Mouse (Mus musculus) liver, embryonic 14.5 days (tissue): ENCODE results near the gene Ets1. TPM values are rescaled to one million over a fixed set of nuclear protein-coding genes. Genes with fewer than 3 reads are reported as not detected.

ENCODE experiments used
- ATAC-seq: fragments of 200-750 bp; cut with Nextera tagmentation; 2 replicates; pipeline ENCODE4 v1.8.0; 2017; ENCODE audit warnings: moderate number of reproducible peaks, mild to moderate bottlenecking, moderate library complexity; ENCODE audit not compliant: insufficient read depth
- DNase-seq, 3 experiments: peaks; one replicate each; pipeline ENCODE4 v3.0.0-alpha.2; 2012 to 2013; ENCODE audit warnings: low read depth in 3 of 3, low spot score in 3 of 3
- H3K27ac ChIP-seq: fragments of 300-500 bp; sonication (generic); 2 replicates; pipeline ENCODE4 v1.5.1; 2014; ENCODE audit warnings: moderate library complexity, mild to moderate bottlenecking, control low read depth, inconsistent platforms
- H3K27me3 ChIP-seq: fragments of 300-500 bp; sonication (generic); 2 replicates; pipeline ENCODE4 v1.6.1; 2014; ENCODE audit warnings: mild to moderate bottlenecking, low read length, moderate library complexity; ENCODE audit not compliant: control insufficient read depth, insufficient read depth
- H3K36me3 ChIP-seq: fragments of 300-500 bp; sonication (generic); replicated peaks from 2 replicates; pipeline ENCODE4 v1.6.1; 2014; ENCODE audit warnings: low read depth; ENCODE audit not compliant: control insufficient read depth, insufficient read depth
- H3K4me1 ChIP-seq, 2 experiments: fragments of 200-500 bp in 1 of 2; fragments of 300-500 bp in 1 of 2; sonication (generic) in 1 of 2; replicated peaks; 2 replicates each; pipeline ENCODE4 v1.6.1; 2012 to 2014; ENCODE audit warnings: antibody characterized with exemption in 1 of 2, inconsistent platforms in 1 of 2, low read length in 1 of 2; ENCODE audit not compliant: control insufficient read depth in 2 of 2, insufficient read depth in 2 of 2
- H3K4me2 ChIP-seq: fragments of 300-500 bp; sonication (generic); 2 replicates; pipeline ENCODE4 v1.6.1; 2014; ENCODE audit warnings: low read depth, mild to moderate bottlenecking, control low read depth, moderate library complexity
- H3K4me3 ChIP-seq, 2 experiments: fragments of 200-500 bp in 1 of 2; fragments of 300-500 bp in 1 of 2; sonication (generic) in 1 of 2; 2 replicates each; pipeline ENCODE4 v1.5.1; 2012 to 2014; ENCODE audit warnings: low read depth in 2 of 2, low read length in 2 of 2, mild to moderate bottlenecking in 2 of 2, control low read depth in 1 of 2, inconsistent platforms in 1 of 2, moderate library complexity in 1 of 2; ENCODE audit not compliant: insufficient read depth in 1 of 2
- H3K9ac ChIP-seq: fragments of 300-500 bp; sonication (generic); replicated peaks from 2 replicates; pipeline ENCODE4 v1.6.1; 2014; ENCODE audit warnings: mild to moderate bottlenecking, control low read depth, moderate library complexity
- H3K9me3 ChIP-seq: fragments of 300-500 bp; sonication (generic); 2 replicates; pipeline ENCODE4 v1.6.1; 2016; ENCODE audit warnings: low read length, mixed read lengths; ENCODE audit not compliant: control insufficient read depth
- CTCF ChIP-seq: IDR thresholded peaks from 2 replicates; pipeline ENCODE4 v1.5.1; 2016; ENCODE audit warnings: antibody characterized with exemption, low read depth, control low read depth
- EP300 ChIP-seq: IDR thresholded peaks from 2 replicates; pipeline ENCODE4 v1.6.1; 2016; ENCODE audit warnings: antibody characterized with exemption, low read depth
- WGBS: fragments of 180-500 bp; shearing (Covaris S2); extraction: QIAGEN DNeasy Blood & Tissue Kit; methylation state at CpG from one replicate; pipeline ENCODE4 v1.1.7; 2014; ENCODE audit not compliant: insufficient replicate concordance; 5-methylcytosine and 5-hydroxymethylcytosine counted together
- polyA plus RNA-seq, 2 experiments: library from polyadenylated mRNA; depleted of rRNA in 1 of 2; stranded (reverse) in 1 of 2; unstranded in 1 of 2; fragments of >200 nt; fragmentation: Nextera tagmentation in 1 of 2; extraction: Ambion mirVana in 1 of 2; gene quantifications; 2 replicates each; pipeline versions ENCODE4 v1.2.1 to v1.2.3; 2012 to 2014

Ets1 gene
- polyA plus RNA-seq, 2 experiments, result 4.4 to 8.0 TPM

- no peaks in the 10 kb centered on the region for H3K4me1 ChIP-seq
- WGBS, result 70% methylated on average over 20 of the region's 20 CpGs
- no peak for TF ChIP-seq EP300
- no peak for TF ChIP-seq CTCF
- no peak for DNase-seq
- H3K36me3 ChIP-seq, result no peaks in the 10 kb centered on the region
- H3K9me3 ChIP-seq, result no peaks in the 10 kb centered on the region
- H3K27ac ChIP-seq, result no peak overlapping the region
- H3K9ac ChIP-seq, result no peak overlapping the region; the same call in 1 of the 2 replicates
- ATAC-seq, result no peak
- H3K27me3 ChIP-seq, result no peaks in the 10 kb centered on the region; the same call in 1 of the 2 replicates
- no peak overlapping the region; the same call in 1 of the 2 replicates for H3K4me2 ChIP-seq
- no peak overlapping the region for H3K4me3 ChIP-seq
Observed at GRCm38 (mm10) chr9:32701126-32701997, 65.3 kb downstream of the Ets1 start.

GRCm38 (mm10) chr9:32701998-32702305 is 65.9 kb downstream of the Ets1 start:
- no peaks in the 10 kb centered on the region for H3K36me3 ChIP-seq
- no peak overlapping the region for H3K4me2 ChIP-seq
- H3K4me1 ChIP-seq, result no peaks in the 10 kb centered on the region
- H3K27me3 ChIP-seq, result no peaks in the 10 kb centered on the region; the same call in 1 of the 2 replicates
- no peak overlapping the region for H3K9ac ChIP-seq
- DNase-seq (no peak), ATAC-seq (no peak)
- no peaks in the 10 kb centered on the region for H3K9me3 ChIP-seq
- H3K4me3 ChIP-seq, result no peak overlapping the region
- WGBS, result 59% methylated on average over 2 of the region's 2 CpGs
- no peak overlapping the region for H3K27ac ChIP-seq
- TF ChIP-seq EP300, result no peak
- TF ChIP-seq CTCF, result no peak

GRCm38 (mm10) chr9:32702836-32703395 is 66.9 kb downstream of the Ets1 start:
- no peak overlapping the region for H3K4me3 ChIP-seq

GRCm38 (mm10) chr9:32703976-32704745 is 68.1 kb downstream of the Ets1 start:
- WGBS, result 48% methylated on average over 7 of the region's 7 CpGs
- no peaks in the 10 kb centered on the region for H3K36me3 ChIP-seq
- ATAC-seq (no peak), DNase-seq (no peak)
- H3K4me3 ChIP-seq, result no peak overlapping the region
- H3K9me3 ChIP-seq, result no peaks in the 10 kb centered on the region
- H3K4me2 ChIP-seq, result no peak overlapping the region
- no peaks in the 10 kb centered on the region for H3K27me3 ChIP-seq
- no peak overlapping the region for H3K27ac ChIP-seq
- no peak overlapping the region for H3K9ac ChIP-seq
- H3K4me1 ChIP-seq, result no peaks in the 10 kb centered on the region; a peak in 1 of 4 replicates
- TF ChIP-seq EP300, result no peak
- TF ChIP-seq CTCF, result no peak

More at GRCm38 (mm10) chr9:32702836-32703395, 66.9 kb downstream of the Ets1 start:
- Histone ChIP-seq H3K4me2 (no peak overlapping the region), H3K9me3 (no peaks in the 10 kb centered on the region), H3K4me1 (no peaks in the 10 kb centered on the region), H3K27ac (no peak overlapping the region), H3K36me3 (no peaks in the 10 kb centered on the region), H3K27me3 (no peaks in the 10 kb centered on the region), H3K9ac (no peak overlapping the region)
- WGBS, result 57% methylated on average over 4 of the region's 4 CpGs
- no peak for ATAC-seq
- no peak for DNase-seq
- TF ChIP-seq EP300 (no peak), CTCF (no peak)
